Mouse (Mus musculus) activated CD4-positive, CD25-positive, alpha-beta regulatory T cell (primary cell): ENCODE results near the gene Ppp1r9b. TPM values are rescaled to one million over a fixed set of nuclear protein-coding genes. Genes with fewer than 3 reads are reported as not detected.

Experiments
- polyA plus RNA-seq, 2 experiments: library from polyadenylated mRNA; unstranded; fragments of 100-300 nt; shearing (Covaris generic); gene quantifications; one replicate each; pipeline ENCODE4 v1.2.1; 2017

Ppp1r9b gene
- 10 to 100 TPM; 22.0 to 38.5 TPM for polyA plus RNA-seq

GRCm38 (mm10) chr11:94990749-94991577 is at the start of gene Ppp1r9b:
Gene Ppp1r9b, plus strand, starts transcription at chr11:94991035.

GRCm38 (mm10) chr11:94967419-94967818 is 23.4 kb upstream of the Ppp1r9b start, which contains the start of gene Hils1:
Gene Hils1, plus strand, starts transcription at chr11:94967593.

GRCm38 (mm10) chr11:94976199-94976598 is 14.6 kb upstream of the Ppp1r9b start, which contains the start of gene Sgca:
Gene Sgca, minus strand, starts transcription at chr11:94976327.

GRCm38 (mm10) chr11:95009629-95010014 is 18.8 kb downstream of the Ppp1r9b start, which contains the start of gene Samd14:
Gene Samd14, plus strand, starts transcription at chr11:95009879.

GRCm38 (mm10) chr11:95041139-95041609 is 50.3 kb downstream of the Ppp1r9b start, which contains the start of gene Pdk2:
Gene Pdk2, minus strand, starts transcription at chr11:95041354.

Other genes starting within 250 kb of the Ppp1r9b start
- under 1 TPM in 1 of 2 experiments, not detected in 1; 0.23 TPM for gene Cdc34b, start 249.3 kb upstream of the Ppp1r9b start, polyA plus RNA-seq
- under 1 TPM in 1 of 2 experiments, not detected in 1; 0.33 TPM for gene Tmem92, start 208.3 kb upstream of the Ppp1r9b start, polyA plus RNA-seq
- gene Col1a1, start 54.8 kb upstream of the Ppp1r9b start, polyA plus RNA-seq: under 1 TPM; 0.51 to 0.80 TPM
- gene Hils1, start 23.4 kb upstream of the Ppp1r9b start, polyA plus RNA-seq: not detected
- gene Sgca, start 14.7 kb upstream of the Ppp1r9b start, polyA plus RNA-seq: not detected
- gene Samd14, start 18.8 kb downstream of the Ppp1r9b start, polyA plus RNA-seq: under 1 TPM; 0.20 to 0.44 TPM
- 10 to 100 TPM; 10.5 to 15.3 TPM for gene Pdk2, start 50.3 kb downstream of the Ppp1r9b start, polyA plus RNA-seq
- gene Itga3, start 85.8 kb downstream of the Ppp1r9b start, polyA plus RNA-seq: 1 to 10 TPM; 1.4 to 2.1 TPM
- under 1 TPM in 1 of 2 experiments, not detected in 1; 0.06 TPM for gene Dlx3, start 129.1 kb downstream of the Ppp1r9b start, polyA plus RNA-seq
- gene Dlx4, start 155.2 kb downstream of the Ppp1r9b start, polyA plus RNA-seq: under 1 TPM in 1 of 2 experiments, not detected in 1; 0.55 TPM